Mouse (Mus musculus) embryonic stem cell, embryonic (primary cell): ENCODE measurements around the gene Mmel1.

Experiments
- CTCF ChIA-PET, 4 experiments: fragments of 300-600 bp in 2 of 4; fragments of 350-600 bp in 2 of 4; sonication (Branson Sonifier 250); formaldehyde crosslinking; loops; one replicate each; lab custom pipeline; 2022; ENCODE audit warnings: inconsistent platforms in 2 of 4; lab: Charles Lee
- POLR2A ChIA-PET, 4 experiments: fragments of 300-600 bp in 2 of 4; fragments of 350-600 bp in 2 of 4; sonication (Branson Sonifier 250); formaldehyde crosslinking; loops; one replicate each; lab custom pipeline; 2022; ENCODE audit warnings: antibody characterized with exemption in 4 of 4, inconsistent platforms in 1 of 4; lab: Charles Lee

Gene Mmel1

DNA sequence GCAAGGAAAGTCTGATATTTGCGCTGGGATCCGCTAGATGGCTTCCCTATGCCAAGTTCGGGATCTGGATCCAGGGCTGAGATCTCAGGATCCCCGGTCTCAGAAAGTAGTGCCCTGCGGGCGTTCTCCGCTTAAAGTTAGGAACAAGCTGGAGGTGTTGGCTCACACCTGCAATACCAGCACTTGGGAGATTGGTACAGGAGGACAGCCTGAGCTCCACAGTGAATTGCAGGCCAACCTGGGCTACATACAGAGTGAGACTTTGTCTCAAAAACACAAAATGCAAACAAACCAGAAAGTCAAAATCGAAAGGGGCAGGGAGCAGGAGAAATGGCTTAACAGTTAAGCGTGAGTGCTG is 12.9 kb upstream of the Mmel1 start:
- ChIA-PET CTCF (interaction anchor here (0.6 to 4.2 kb wide), 32 partner anchors 8 to 576 kb away, joined by 3 to 31 read pairs (median 4); partner anchors contain the start of genes Pex10 (in 2 of the 4), Faap20 (in 1 of the 4) and Ttc34 (in 1 of the 4)), POLR2A (interaction anchor here (0.8 to 3.6 kb wide), 20 partner anchors 8 to 462 kb away, joined by 3 to 36 read pairs (median 5); partner anchors contain the start of genes Pex10 (in 2 of the 4), Ttc34 (in 2 of the 4), Morn1 (in 1 of the 4) and Rer1 (in 1 of the 4))

- POLR2A ChIA-PET: interaction anchor here (0.8 to 3.6 kb wide), 18 partner anchors 8 to 461 kb away, joined by 3 to 36 read pairs (median 5); partner anchors contain the start of genes Pex10 (in 2 of the 4), Morn1 (in 1 of the 4), Rer1 (in 1 of the 4) and Ttc34 (in 1 of the 4)
- CTCF ChIA-PET: interaction anchor here (0.6 to 4.2 kb wide), 30 partner anchors 7 to 694 kb away, joined by 3 to 31 read pairs (median 4); partner anchors contain the start of genes Pex10 (in 2 of the 4), Faap20 (in 1 of the 4) and Ttc34 (in 1 of the 4)
Observed at GRCm38 (mm10) chr4:154856882-154857281, 12.5 kb upstream of the Mmel1 start.

- ChIA-PET POLR2A (interaction anchor here in 2 of 4 experiments (1.5 to 3.6 kb wide), 7 partner anchors 7 to 391 kb away, joined by 3 to 36 read pairs (median 7); partner anchors contain the start of gene Pex10 (in 1 of the 2)), CTCF (interaction anchor here (0.6 to 4.2 kb wide), 12 partner anchors 10 to 695 kb away, joined by 3 to 31 read pairs (median 4); partner anchors contain the start of genes Pex10 (in 2 of the 4) and Ttc34 (in 1 of the 4))
Observed at GRCm38 (mm10) chr4:154857366-154858240, 11.8 kb upstream of the Mmel1 start.

DNA sequence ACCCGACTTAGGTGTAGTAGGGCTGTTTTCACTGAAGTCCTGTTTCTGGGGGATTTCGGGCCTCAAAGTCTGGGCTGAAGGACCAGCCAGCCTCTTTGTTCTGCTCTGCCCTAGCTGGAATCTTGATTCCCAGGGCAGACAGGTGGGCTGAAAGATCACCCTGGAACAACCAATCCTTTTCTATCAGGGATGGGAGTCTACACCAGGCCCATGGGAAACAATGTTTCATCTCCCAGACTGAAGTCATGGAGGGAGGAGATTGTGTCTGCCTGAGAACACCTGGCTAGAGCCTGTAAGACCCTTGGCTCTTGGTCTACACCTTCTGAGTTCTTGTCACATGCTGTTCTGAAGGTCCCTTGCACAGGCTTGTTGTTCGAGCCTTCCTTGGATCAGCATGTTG is 10.8 kb upstream of the Mmel1 start:
- CTCF ChIA-PET: interaction anchor here in 1 of 4 experiments (3.3 kb wide), 1 partner anchor 207 kb away, joined by 11 read pairs; the partner anchor contains the start of gene Pex10
- POLR2A ChIA-PET: no interaction called here

GRCm38 (mm10) chr4:154861967-154862366 is 7.4 kb upstream of the Mmel1 start:
- ChIA-PET CTCF (interaction anchor here in 1 of 4 experiments (1.1 to 1.9 kb wide), 2 partner anchors 22 to 213 kb away, joined by 3 to 5 read pairs; no protein-coding TSS in a partner anchor), POLR2A (no interaction called here)

DNA sequence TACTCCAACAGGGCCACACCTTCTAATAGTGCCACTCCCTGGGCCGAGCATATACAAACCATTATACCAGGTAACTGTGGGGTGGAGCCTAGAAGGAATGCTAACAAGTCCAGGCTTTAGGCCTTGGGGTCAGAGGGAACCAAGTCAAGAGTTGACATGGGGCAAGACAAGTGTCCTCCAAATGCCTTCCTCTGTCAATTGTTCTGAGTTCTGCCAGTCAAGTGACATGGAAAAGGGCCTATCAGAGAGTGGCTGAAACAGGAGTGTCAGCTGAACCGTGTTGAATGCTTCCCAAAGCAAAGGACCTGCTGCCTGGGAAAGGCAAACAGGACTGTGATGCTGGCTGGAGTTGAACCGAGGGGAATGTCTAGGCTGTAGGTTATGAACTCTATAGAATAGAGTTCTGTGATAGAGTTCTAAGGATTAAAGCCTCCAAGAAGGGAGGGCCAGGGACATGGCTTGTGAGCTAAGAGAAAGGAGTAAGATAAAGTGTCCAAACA is 5.9 kb upstream of the Mmel1 start:
- ChIA-PET CTCF (interaction anchor here in 3 of 4 experiments (0.8 to 3.2 kb wide), 16 partner anchors 8 to 562 kb away, joined by 3 to 21 read pairs (median 4); partner anchors contain the start of genes Arhgef16 (in 2 of the 3), Morn1 (in 1 of the 3) and Rer1 (in 1 of the 3)), POLR2A (interaction anchor here in 3 of 4 experiments (0.6 to 3.1 kb wide), 17 partner anchors 8 to 640 kb away, joined by 3 to 13 read pairs (median 5); partner anchors contain the start of genes Fam213b (in 1 of the 3), Pank4 (in 1 of the 3) and Pex10 (in 1 of the 3))

DNA sequence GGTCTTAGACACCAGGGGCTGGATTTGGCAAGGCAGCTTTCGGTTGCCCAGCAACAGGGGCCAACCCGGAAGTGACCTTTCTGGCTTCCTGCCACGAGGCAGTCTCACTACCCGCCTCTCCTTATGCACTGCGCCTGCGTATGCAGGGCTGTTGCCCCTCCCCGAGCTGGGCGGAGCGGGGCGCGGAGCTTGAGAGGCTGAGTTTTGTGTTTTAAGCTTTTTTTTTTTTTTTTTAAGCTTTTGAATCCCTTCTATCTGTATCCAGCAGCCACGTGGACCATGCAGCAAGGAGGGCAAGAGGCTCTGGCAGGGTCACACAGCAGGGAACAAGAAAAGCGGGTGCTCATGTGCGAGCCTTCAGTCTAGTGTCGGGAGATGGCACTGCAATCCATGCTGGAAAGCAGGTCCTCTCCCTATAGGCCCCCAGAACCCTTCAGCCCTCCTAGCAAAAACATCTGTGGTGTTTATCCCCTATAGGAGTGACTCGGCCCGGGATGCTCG is 5.1 kb upstream of the Mmel1 start:
- CTCF ChIA-PET: interaction anchor here (0.5 to 3.2 kb wide), 38 partner anchors 8 to 923 kb away, joined by 3 to 21 read pairs (median 4); partner anchors contain the start of genes Arhgef16 (in 3 of the 4), Ttc34 (in 2 of the 4), Cfap74 (in 1 of the 4) and Morn1 (in 1 of the 4)
- POLR2A ChIA-PET: interaction anchor here (0.5 to 3.1 kb wide), 34 partner anchors 8 to 640 kb away, joined by 3 to 13 read pairs (median 4); partner anchors contain the start of genes Pex10 (in 3 of the 4), Fam213b (in 1 of the 4), Pank4 (in 1 of the 4) and Ttc34 (in 1 of the 4)

DNA sequence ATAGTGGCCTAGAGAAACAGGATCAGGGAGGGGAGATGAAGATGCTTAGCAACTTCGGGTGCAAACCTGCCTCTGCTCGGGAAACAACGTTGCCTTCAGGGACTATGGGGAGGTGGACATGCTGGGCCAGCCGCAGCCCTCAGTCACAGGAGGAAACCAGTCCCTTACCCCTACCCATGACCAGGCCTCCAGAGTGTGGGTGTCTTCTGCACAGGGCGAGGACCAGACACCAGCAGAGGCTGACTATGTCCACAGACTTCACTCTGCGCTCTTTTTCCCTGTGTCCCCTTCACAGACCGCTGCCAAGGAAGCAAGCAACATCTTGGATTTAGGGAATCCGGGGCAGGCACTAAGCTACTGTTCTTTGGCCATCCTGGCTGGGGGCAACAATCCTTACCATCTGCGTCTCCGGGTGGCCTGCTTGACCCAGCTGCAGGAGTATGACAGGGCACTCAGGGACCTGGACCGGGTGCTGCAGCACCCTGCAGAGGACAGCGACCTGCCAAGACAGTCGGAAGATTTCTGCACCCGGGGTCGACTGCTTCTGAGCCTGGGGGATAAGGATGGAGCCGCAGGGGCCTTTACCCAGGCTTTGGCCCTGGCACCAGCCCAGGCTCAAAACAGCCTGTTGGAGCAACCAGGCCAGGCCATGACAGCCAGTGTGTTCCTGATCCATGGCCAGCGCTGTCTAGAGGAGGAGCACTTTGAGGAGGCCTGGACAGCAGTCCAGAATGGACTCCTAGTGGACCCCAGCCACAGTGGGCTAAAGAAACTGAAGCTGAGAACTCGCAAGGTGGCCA is 4.2 kb upstream of the Mmel1 start:
- ChIA-PET POLR2A (interaction anchor here (0.6 to 3.1 kb wide), 13 partner anchors 8 to 369 kb away, joined by 3 to 13 read pairs (median 4); no protein-coding TSS in a partner anchor), CTCF (interaction anchor here in 2 of 4 experiments (0.6 to 3.2 kb wide), 6 partner anchors 9 to 201 kb away, joined by 3 to 21 read pairs (median 4); partner anchors contain the start of gene Pex10 (in 1 of the 2))

DNA sequence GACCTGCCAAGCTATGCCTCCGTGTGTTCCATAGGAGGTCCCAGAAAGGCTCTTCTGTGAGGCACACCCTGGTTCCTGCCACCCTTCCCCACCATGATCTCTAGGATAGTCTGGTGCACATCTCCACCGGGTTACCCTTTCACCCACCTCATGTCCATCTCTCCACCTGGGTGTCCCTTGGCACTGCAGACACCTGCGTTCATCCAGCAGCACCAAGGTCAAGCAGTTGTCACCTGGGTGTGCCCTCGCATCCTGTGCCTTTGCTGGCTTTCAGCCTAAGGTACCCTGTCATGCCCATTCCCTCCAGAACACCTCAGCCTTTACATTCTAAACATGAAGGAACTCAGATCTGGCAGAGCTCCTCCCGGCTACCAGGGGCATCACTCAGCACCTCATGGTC is 3.0 kb upstream of the Mmel1 start:
- CTCF ChIA-PET: interaction anchor here in 3 of 4 experiments (0.6 to 3.2 kb wide), 5 partner anchors 10 to 119 kb away, joined by 3 to 21 read pairs (median 3); no protein-coding TSS in a partner anchor
- POLR2A ChIA-PET: interaction anchor here in 2 of 4 experiments (1.3 to 3.1 kb wide), 3 partner anchors 10 to 383 kb away, joined by 4 to 11 read pairs (median 4); partner anchors contain the start of gene Faap20 (in 1 of the 2)

GRCm38 (mm10) chr4:154867257-154867656 is 2.1 kb upstream of the Mmel1 start:
- CTCF ChIA-PET: interaction anchor here in 3 of 4 experiments (1.0 to 2.8 kb wide), 8 partner anchors 10 to 199 kb away, joined by 3 to 12 read pairs (median 4); partner anchors contain the start of gene Pex10 (in 1 of the 3)
- POLR2A ChIA-PET: interaction anchor here in 2 of 4 experiments (0.5 to 1.4 kb wide), 2 partner anchors 11 to 108 kb away, joined by 3 to 4 read pairs; no protein-coding TSS in a partner anchor

DNA sequence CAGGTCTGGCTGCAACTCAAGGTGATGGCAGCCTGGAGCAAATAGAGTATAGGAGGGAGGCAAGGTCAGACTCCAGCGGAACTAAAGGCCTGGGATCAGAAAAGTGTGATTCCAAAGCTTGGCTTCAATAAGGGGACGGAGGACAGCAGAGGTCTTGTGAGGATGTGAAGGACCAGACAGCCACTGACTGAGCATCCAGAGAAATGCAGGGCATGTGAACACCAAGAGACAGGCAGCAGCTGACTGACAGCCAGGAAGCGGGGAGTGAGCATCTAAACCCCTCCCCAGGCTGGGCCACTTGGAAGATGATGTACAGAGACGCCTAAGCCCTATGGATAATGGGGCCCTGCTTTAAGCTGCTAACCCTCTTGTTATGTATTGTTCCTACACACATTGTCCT is 1.3 kb downstream of the Mmel1 start:
- ChIA-PET POLR2A (interaction anchor here in 1 of 4 experiments (0.5 kb wide), 1 partner anchor 1641 kb away, joined by 4 read pairs; no protein-coding TSS in a partner anchor), CTCF (interaction anchor here in 1 of 4 experiments (1.1 kb wide), 1 partner anchor 34 kb away, joined by 4 read pairs; the partner anchor contains the start of gene Ttc34)

- POLR2A ChIA-PET: interaction anchor here in 2 of 4 experiments (0.9 to 1.1 kb wide), 7 partner anchors 13 to 291 kb away, joined by 3 to 7 read pairs (median 4); partner anchors contain the start of genes Fam213b (in 1 of the 2), Morn1 (in 1 of the 2), Pex10 (in 1 of the 2) and Rer1 (in 1 of the 2)
- CTCF ChIA-PET: interaction anchor here (0.5 to 1.3 kb wide), 22 partner anchors 9 to 930 kb away, joined by 3 to 21 read pairs (median 3); partner anchors contain the start of genes Faap20 (in 2 of the 4), Pex10 (in 2 of the 4), Mmp23 (in 1 of the 4) and Ttc34 (in 1 of the 4)
Observed at GRCm38 (mm10) chr4:154871757-154872251, 2.4 kb downstream of the Mmel1 start.

GRCm38 (mm10) chr4:154873186-154873585 is 3.8 kb downstream of the Mmel1 start:
- CTCF ChIA-PET: interaction anchor here in 1 of 4 experiments (0.7 to 1.8 kb wide), 3 partner anchors 76 to 221 kb away, joined by 3 to 8 read pairs (median 3); no protein-coding TSS in a partner anchor
- POLR2A ChIA-PET: interaction anchor here in 1 of 4 experiments (1.2 kb wide), 1 partner anchor 9 kb away, joined by 4 read pairs; no protein-coding TSS in a partner anchor

GRCm38 (mm10) chr4:154877864-154878548 is 8.6 kb downstream of the Mmel1 start:
- POLR2A ChIA-PET: interaction anchor here (0.6 to 2.7 kb wide), 31 partner anchors 10 to 1639 kb away, joined by 3 to 25 read pairs (median 4); partner anchors contain the start of genes Pex10 (in 3 of the 4), Faap20 (in 2 of the 4), Fam213b (in 1 of the 4) and Hes5 (in 1 of the 4)
- CTCF ChIA-PET: interaction anchor here (0.5 to 3.8 kb wide), 76 partner anchors 9 to 549 kb away, joined by 3 to 93 read pairs (median 4); partner anchors contain the start of genes Pex10 (in 4 of the 4), Faap20 (in 2 of the 4), Plch2 (in 2 of the 4) and Ttc34 (in 2 of the 4)
